Mouse (Mus musculus) spleen, adult 2 months (tissue): ENCODE data around the gene Gm20388.

Source experiments
- CTCF ChIP-seq: fragments of 200-500 bp; IDR thresholded peaks from 2 replicates; pipeline ENCODE4 v1.5.1; 2011; ENCODE audit warnings: mild to moderate bottlenecking, inconsistent platforms; ENCODE audit not compliant: insufficient read depth, insufficient read length, insufficient replicate concordance; ENCODE audit errors: extremely low read depth
- POLR2A ChIP-seq: fragments of 200-500 bp; IDR thresholded peaks from 2 replicates; pipeline ENCODE4 v1.6.1; 2011; ENCODE audit warnings: low read depth, low read length, inconsistent platforms

DNA sequence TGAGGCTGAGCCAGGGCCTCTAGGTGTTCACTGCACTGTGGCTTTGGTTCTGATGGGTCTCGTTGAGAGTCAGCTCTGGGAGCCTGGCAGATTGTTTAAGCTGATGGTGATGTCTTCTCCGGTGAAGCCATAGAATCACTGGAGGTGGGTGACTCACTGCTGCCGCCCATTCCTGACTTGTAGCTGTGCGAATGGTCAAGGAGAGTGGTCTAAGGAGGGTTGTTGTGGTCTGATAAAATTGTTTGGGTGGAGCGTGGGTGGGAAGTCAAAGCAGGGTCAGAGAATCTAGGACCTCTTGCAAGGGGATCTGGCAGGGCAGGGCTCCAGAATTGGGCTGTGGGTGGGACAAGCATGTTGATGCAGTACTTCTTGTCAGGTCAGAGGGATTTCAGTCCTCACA, 2100.0 kb downstream of the Gm20388 start:
- TF ChIP-seq POLR2A (no peak), CTCF (no peak)
